Mouse (Mus musculus) heart, adult 2 months (tissue): ENCODE results near the gene Dab2. TPM values are rescaled to one million over a fixed set of nuclear protein-coding genes. Genes with fewer than 3 reads are reported as not detected.

ENCODE experiments used
- DNase-seq, 2 experiments: peaks; one replicate each; pipeline ENCODE4 v3.0.0; 2021
- H3K27ac ChIP-seq: fragments of 200-600 bp; 2 replicates; pipeline ENCODE4 v1.8.1; 2022
- H3K27me3 ChIP-seq: fragments of 200-500 bp; 2 replicates; pipeline ENCODE4 v1.6.1; 2012; ENCODE audit warnings: mild to moderate bottlenecking, low read length, inconsistent platforms, mixed read lengths; ENCODE audit not compliant: control insufficient read depth, insufficient read depth
- H3K36me3 ChIP-seq: fragments of 200-500 bp; 2 replicates; pipeline ENCODE4 v1.6.1; 2012; ENCODE audit warnings: low read length, inconsistent platforms; ENCODE audit not compliant: control insufficient read depth, insufficient read depth
- H3K4me1 ChIP-seq: fragments of 200-500 bp; 2 replicates; pipeline ENCODE4 v1.6.1; 2011; ENCODE audit warnings: low read length; ENCODE audit not compliant: control insufficient read depth, insufficient read depth
- H3K4me3 ChIP-seq: fragments of 200-600 bp; 2 replicates; pipeline ENCODE4 v1.8.1; 2022
- H3K79me2 ChIP-seq: fragments of 200-500 bp; replicated peaks from 2 replicates; pipeline ENCODE4 v1.6.1; 2012; ENCODE audit warnings: mild to moderate bottlenecking, inconsistent platforms, low read length, moderate library complexity, mixed read lengths; ENCODE audit not compliant: control insufficient read depth, insufficient read depth
- H3K9ac ChIP-seq: fragments of 200-500 bp; 2 replicates; pipeline ENCODE4 v1.6.1; 2012; ENCODE audit warnings: low read depth, mild to moderate bottlenecking, control low read depth, inconsistent platforms, low read length, mixed read lengths
- CTCF ChIP-seq: fragments of 200-600 bp; IDR thresholded peaks from 2 replicates; pipeline ENCODE4 v1.8.1; 2022; ENCODE audit warnings: antibody characterized with exemption, mild to moderate bottlenecking, moderate library complexity
- EP300 ChIP-seq: fragments of 200-500 bp; IDR thresholded peaks from 2 replicates; pipeline ENCODE4 v1.6.1; 2011; ENCODE audit warnings: low read depth, low read length, control low read depth; ENCODE audit not compliant: insufficient read depth
- POLR2A ChIP-seq: fragments of 200-500 bp; IDR thresholded peaks from 2 replicates; pipeline ENCODE4 v1.6.1; 2011; ENCODE audit warnings: mild to moderate bottlenecking, low read depth, low read length, control low read depth; ENCODE audit not compliant: insufficient read depth
- WGBS: fragments of 180-500 bp; shearing (Covaris S2); methylation state at CpG from one replicate; pipeline ENCODE4 v1.1.7; 2018; 5-methylcytosine and 5-hydroxymethylcytosine counted together
- intact Hi-C: fragments of 180-260 bp; cut with DNase I; formaldehyde crosslinking; loops from one replicate; pipeline ENCODE4 v1.15.1; 2025
- polyA plus RNA-seq: library from polyadenylated mRNA; depleted of rRNA; stranded (reverse); fragments of >200 nt; gene quantifications from 2 replicates; pipeline ENCODE4 v1.2.3, GENCODE M21; 2012
- total RNA-seq, 2 experiments: library from RNA; stranded (reverse); gene quantifications; 2 replicates each; pipeline ENCODE4 v1.2.3; 2021

The Dab2 gene
- total and polyA plus RNA-seq, 3 experiments, result 24.0 to 35.2 (median 27.3) TPM

- DNase-seq, result no peak
- H3K9ac ChIP-seq, result no peak overlapping the region
- no peak for TF ChIP-seq POLR2A
- TF ChIP-seq EP300, result no peak
- TF ChIP-seq CTCF, result no peak
- H3K4me1 ChIP-seq, result no peaks in the 10 kb centered on the region
- no peak overlapping the region for H3K4me3 ChIP-seq
- intact Hi-C loops, result no loop called here
- 83% methylated on average over 2 of the region's 2 CpGs for WGBS
- H3K27ac ChIP-seq, result no peak overlapping the region
- no peaks in the 10 kb centered on the region for H3K27me3 ChIP-seq
- H3K36me3 ChIP-seq, result no peaks in the 10 kb centered on the region
- H3K79me2 ChIP-seq, result no peaks in the 10 kb centered on the region
Measured at GRCm38 (mm10) chr15:6359859-6360258, 60.3 kb downstream of the Dab2 start.

- H3K79me2 ChIP-seq, result no peaks in the 10 kb centered on the region
- no peak for DNase-seq
- no peak overlapping the region for H3K4me3 ChIP-seq
- no peak overlapping the region for H3K27ac ChIP-seq
- WGBS, result 23% methylated on average over 1 of the region's 1 CpGs
- no peaks in the 10 kb centered on the region for H3K27me3 ChIP-seq
- H3K9ac ChIP-seq, result no peak overlapping the region
- TF ChIP-seq POLR2A, result no peak
- no peak for TF ChIP-seq CTCF
- no peak for TF ChIP-seq EP300
- H3K4me1 ChIP-seq, result no peaks in the 10 kb centered on the region; the same call in 1 of the 2 replicates
- H3K36me3 ChIP-seq, result no peaks in the 10 kb centered on the region
- intact Hi-C loops, result no loop called here
Measured at GRCm38 (mm10) chr15:6369974-6370373, 70.4 kb downstream of the Dab2 start.

- intact Hi-C loops, result no loop called here
- Histone ChIP-seq H3K27me3 (no peaks in the 10 kb centered on the region), H3K36me3 (no peaks in the 10 kb centered on the region), H3K27ac (no peak overlapping the region), H3K9ac (no peak overlapping the region), H3K4me1 (no peaks in the 10 kb centered on the region; the same call in 1 of the 2 replicates), H3K4me3 (no peak overlapping the region), H3K79me2 (no peaks in the 10 kb centered on the region)
- no peak for DNase-seq
- no peak for TF ChIP-seq EP300
- TF ChIP-seq CTCF, result no peak
- WGBS, result 88% methylated on average over 2 of the region's 2 CpGs
Measured at GRCm38 (mm10) chr15:6371486-6371885, 71.9 kb downstream of the Dab2 start.

- intact Hi-C loops, result no loop called here
- TF ChIP-seq POLR2A (no peak), CTCF (no peak), EP300 (no peak)
- Histone ChIP-seq H3K27ac (no peak overlapping the region), H3K4me1 (no peaks in the 10 kb centered on the region), H3K4me3 (no peak overlapping the region), H3K79me2 (no peaks in the 10 kb centered on the region), H3K36me3 (no peaks in the 10 kb centered on the region), H3K9ac (no peak overlapping the region), H3K27me3 (no peaks in the 10 kb centered on the region)
- 76% methylated on average over 13 of the region's 13 CpGs for WGBS
- no peak for DNase-seq
Measured at GRCm38 (mm10) chr15:6375016-6375415, 75.4 kb downstream of the Dab2 start.

- no peak for DNase-seq
- TF ChIP-seq EP300 (no peak), POLR2A (no peak), CTCF (no peak)
- WGBS, result 78% methylated on average over 5 of the region's 5 CpGs
Measured at GRCm38 (mm10) chr15:6376001-6376400, 76.4 kb downstream of the Dab2 start.

GRCm38 (mm10) chr15:6376785-6377184 is 77.2 kb downstream of the Dab2 start:
- no peak for TF ChIP-seq EP300
- DNase-seq, result no peak
- no peak overlapping the region for H3K27ac ChIP-seq
- H3K4me3 ChIP-seq, result no peak overlapping the region
- intact Hi-C loops, result no loop called here
- no peaks in the 10 kb centered on the region for H3K36me3 ChIP-seq
- H3K27me3 ChIP-seq, result no peaks in the 10 kb centered on the region
- H3K4me1 ChIP-seq, result no peaks in the 10 kb centered on the region
- H3K9ac ChIP-seq, result no peak overlapping the region
- no peaks in the 10 kb centered on the region for H3K79me2 ChIP-seq
- 77% methylated on average over 11 of the region's 11 CpGs for WGBS

More at GRCm38 (mm10) chr15:6376001-6376400, 76.4 kb downstream of the Dab2 start:
- H3K27me3 ChIP-seq, result no peaks in the 10 kb centered on the region
- H3K9ac ChIP-seq, result no peak overlapping the region
- no peaks in the 10 kb centered on the region for H3K36me3 ChIP-seq
- no peak overlapping the region for H3K4me3 ChIP-seq
- H3K27ac ChIP-seq, result no peak overlapping the region
- intact Hi-C loops, result no loop called here
- H3K4me1 ChIP-seq, result no peaks in the 10 kb centered on the region
- H3K79me2 ChIP-seq, result no peaks in the 10 kb centered on the region

- WGBS, result 31% methylated on average over 6 of the region's 6 CpGs
- intact Hi-C loops, result no loop called here
- H3K27me3 ChIP-seq, result no peaks in the 10 kb centered on the region
- 0 out of 2 replicates have a peak, but pooled peaks cover 5% of the 10 kb centered on the region for H3K36me3 ChIP-seq
- no peak overlapping the region for H3K9ac ChIP-seq
- no peaks in the 10 kb centered on the region for H3K79me2 ChIP-seq
- no peak overlapping the region for H3K27ac ChIP-seq
- TF ChIP-seq CTCF (no peak), EP300 (no peak), POLR2A (no peak)
- DNase-seq, result no peak
- H3K4me1 ChIP-seq, result peaks cover 8% of the 10 kb centered on the region
- H3K4me3 ChIP-seq, result no peak overlapping the region
Measured at GRCm38 (mm10) chr15:6384027-6384426, 84.4 kb downstream of the Dab2 start.
